Mouse (Mus musculus) embryo, embryonic 11.5 days (tissue): ENCODE results near the gene Dmxl2.

Experiments used
- DNase-seq: peaks from one replicate; pipeline ENCODE4 v3.0.0-alpha.2; 2012; ENCODE audit warnings: low read depth, low spot score

The Dmxl2 gene

GRCm38 (mm10) chr9:54316363-54316762 is 185.1 kb downstream of the Dmxl2 start:
- DNase-seq = no peak
